Mouse (Mus musculus): ENCODE measurements around the gene Mslnl.

Mslnl gene

GRCm38 (mm10) chr17:25744311-25744710, 8.5 kb downstream of the Mslnl start:
- DNase-seq (ENCODE audit: low spot score): no peak

- DNase-seq (ENCODE audit: low spot score): no peak
Measured at GRCm38 (mm10) chr17:25748238-25748637, 12.4 kb downstream of the Mslnl start.

GRCm38 (mm10) chr17:25749314-25749713, 13.5 kb downstream of the Mslnl start:
- no peak for DNase-seq (ENCODE audit: low spot score)

GRCm38 (mm10) chr17:25751446-25751845, 15.6 kb downstream of the Mslnl start:
- DNase-seq (ENCODE audit: low spot score): no peak

GRCm38 (mm10) chr17:25754241-25754640, 18.4 kb downstream of the Mslnl start, which contains the start of gene Msln:
Msln (minus strand) TSS chr17:25754378.
- DNase-seq (ENCODE audit: low spot score): no peak

GRCm38 (mm10) chr17:25755086-25755485, 19.2 kb downstream of the Mslnl start:
- DNase-seq (ENCODE audit: low spot score): no peak

GRCm38 (mm10) chr17:25755627-25756377, 20.0 kb downstream of the Mslnl start:
- no peak for DNase-seq (ENCODE audit: low spot score)

- no peak for DNase-seq (ENCODE audit: low spot score)
Measured at GRCm38 (mm10) chr17:25756378-25757242, 20.8 kb downstream of the Mslnl start.

GRCm38 (mm10) chr17:25757691-25758090, 21.8 kb downstream of the Mslnl start:
- no peak for DNase-seq (ENCODE audit: low spot score)

- DNase-seq (ENCODE audit: low spot score): no peak
Measured at GRCm38 (mm10) chr17:25760148-25760547, 24.3 kb downstream of the Mslnl start.

- DNase-seq (ENCODE audit: low spot score): no peak
Measured at GRCm38 (mm10) chr17:25761561-25761970, 25.7 kb downstream of the Mslnl start.

- no peak for DNase-seq (ENCODE audit: low spot score)
Measured at GRCm38 (mm10) chr17:25762591-25762990, 26.7 kb downstream of the Mslnl start.

GRCm38 (mm10) chr17:25765886-25766285, 30.0 kb downstream of the Mslnl start:
- DNase-seq (ENCODE audit: low spot score): no peak

- no peak for DNase-seq (ENCODE audit: low spot score)
Measured at GRCm38 (mm10) chr17:25769331-25769730, 33.5 kb downstream of the Mslnl start.

GRCm38 (mm10) chr17:25773549-25774120, 37.8 kb downstream of the Mslnl start, which contains the start of gene Narfl:
Narfl (plus strand) TSS chr17:25773776.
- peak; percentile 94 for DNase-seq (ENCODE audit: low spot score)

- DNase-seq (ENCODE audit: low spot score): no peak
Measured at GRCm38 (mm10) chr17:25775318-25776062, 39.6 kb downstream of the Mslnl start.

GRCm38 (mm10) chr17:25777948-25778347, 42.1 kb downstream of the Mslnl start:
- DNase-seq (ENCODE audit: low spot score): no peak

- no peak for DNase-seq (ENCODE audit: low spot score)
Measured at GRCm38 (mm10) chr17:25781339-25781738, 45.5 kb downstream of the Mslnl start.

- DNase-seq (ENCODE audit: low spot score): no peak
Measured at GRCm38 (mm10) chr17:25783086-25783485, 47.2 kb downstream of the Mslnl start.

GRCm38 (mm10) chr17:25783861-25784574, 48.2 kb downstream of the Mslnl start:
- DNase-seq (ENCODE audit: low spot score): no peak

GRCm38 (mm10) chr17:25785281-25785745, 49.5 kb downstream of the Mslnl start, which contains the start of gene Haghl:
Haghl (minus strand) TSS chr17:25785673.
- peak; percentile 91 for DNase-seq (ENCODE audit: low spot score)
